ENCODE assay signal across 12 mouse cellular contexts in genomic region chr19:25187681-25188080, GRCm38 (mm10). TPM values are rescaled to one million over a fixed set of nuclear protein-coding genes. Genes with fewer than 3 reads are reported as not detected.
DNase-seq lines count a peak whose midpoint lies in the region; ATAC-seq and TF ChIP-seq lines count a peak whose summit lies in the region.
"Had no signal": no experiment of that assay in that cellular context is flagged by ENCODE, and none has a peak within 500 bp of the region (broad histone marks: within the 10 kb centered on the region; RNA-seq: fewer than 3 reads in every experiment).

No protein-coding gene starts in this region.

- peak; percentile 19 for DNase-seq in heart, postnatal 0 days (ENCODE audit: low spot score)
- DNase-seq in heart, adult 8-10 months (ENCODE audit: low spot score) = no peak
- DNase-seq in embryonic facial prominence, embryonic 11.5 days (ENCODE audit: low spot score) = no peak
- peak; percentile 58 for DNase-seq in kidney, postnatal 10 days
- no peak for DNase-seq in spleen, adult 12 weeks (ENCODE audit: low spot score)
- DNase-seq in thymus, postnatal 25 days = no peak
- DNase-seq: cerebellum, adult 9-11 months; gastrocnemius, postnatal 14 days; thymus, postnatal 36 days had no signal

- H3K4me2 ChIP-seq in heart, postnatal 0 days (ENCODE audit: low read depth, low read length) = no peak overlapping the region
- no peak overlapping the region for H3K4me2 ChIP-seq in embryonic facial prominence, embryonic 11.5 days (ENCODE audit: low read depth, low read length)
- H3K4me2 ChIP-seq: intestine, embryonic 15.5 days had no signal

- no peak for TF ChIP-seq POLR2A in ES-Bruce4 (IDR thresholded peaks at IDR 0.05; ENCODE audit: insufficient read depth, low read length)

- H3K4me1 ChIP-seq in heart, postnatal 0 days (ENCODE audit: control insufficient read depth, insufficient read depth) = peaks cover 15% of the 10 kb centered on the region; the same call in 1 of the 2 replicates
- no peaks in the 10 kb centered on the region for H3K4me1 ChIP-seq in ES-Bruce4 (ENCODE audit: control insufficient read depth, insufficient read depth, low read length)
- no peaks in the 10 kb centered on the region for H3K4me1 ChIP-seq in embryonic facial prominence, embryonic 11.5 days (ENCODE audit: control insufficient read depth, insufficient read depth, low read length)
- H3K4me1 ChIP-seq: intestine, embryonic 15.5 days had no signal

- TF ChIP-seq EP300 in heart, postnatal 0 days (IDR thresholded peaks at IDR 0.05; ENCODE audit: low read depth) = no peak
- no peak for TF ChIP-seq EP300 in ES-Bruce4 (IDR thresholded peaks at IDR 0.05; ENCODE audit: insufficient read depth, low read depth, low read length)

- no peak overlapping the region for H3K4me3 ChIP-seq in heart, postnatal 0 days (ENCODE audit: low read depth, low read length)
- peak overlapping the region; percentile 28 for H3K4me3 ChIP-seq in ES-Bruce4 (ENCODE audit: low read depth, low read length)
- H3K4me3 ChIP-seq in embryonic facial prominence, embryonic 11.5 days (ENCODE audit: low read depth, low read length) = no peak overlapping the region
- H3K4me3 ChIP-seq: intestine, embryonic 15.5 days had no signal

- 48% methylated on average over 18 of the region's 18 CpGs for WGBS in heart, postnatal 0 days
- 64% methylated on average over 18 of the region's 18 CpGs for WGBS in embryonic facial prominence, embryonic 11.5 days

- H3K27me3 ChIP-seq in heart, postnatal 0 days (ENCODE audit: control insufficient read depth, insufficient read depth, low read length) = no peaks in the 10 kb centered on the region
- 0 out of 2 replicates have a peak, but pooled peaks cover 2% of the 10 kb centered on the region for H3K27me3 ChIP-seq in ES-Bruce4 (ENCODE audit: control insufficient read depth, insufficient read depth, low read length, poor library complexity, severe bottlenecking)
- no peaks in the 10 kb centered on the region for H3K27me3 ChIP-seq in embryonic facial prominence, embryonic 11.5 days (ENCODE audit: control insufficient read depth, insufficient read depth, low read length)
- H3K27me3 ChIP-seq: intestine, embryonic 15.5 days had no signal

- ATAC-seq in heart, postnatal 0 days (ENCODE audit: insufficient read depth, low read depth) = peak; percentile 45; the same call in 1 of the 2 replicates
- peak; percentile 39; the same call in 1 of the 2 replicates for ATAC-seq in embryonic facial prominence, embryonic 11.5 days (replicated peaks; ENCODE audit: insufficient number of reproducible peaks, low FRiP score, low TSS enrichment, low read depth)
- no peak for ATAC-seq in erythroblast, adult 5-6 weeks (replicated peaks; ENCODE audit: low FRiP score, poor library complexity, severe bottlenecking)
- ATAC-seq: intestine, embryonic 15.5 days had no signal

- no peak overlapping the region for H3K27ac ChIP-seq in heart, postnatal 0 days (ENCODE audit: low read depth)
- no peak overlapping the region for H3K27ac ChIP-seq in ES-Bruce4 (ENCODE audit: insufficient read depth, low read length)
- H3K27ac ChIP-seq in embryonic facial prominence, embryonic 11.5 days (replicated peaks; ENCODE audit: low read depth, low read length) = no peak overlapping the region
- H3K27ac ChIP-seq: intestine, embryonic 15.5 days had no signal

- no peaks in the 10 kb centered on the region for H3K9me3 ChIP-seq in heart, postnatal 0 days (replicated peaks; ENCODE audit: control insufficient read depth, low read length)
- H3K9me3 ChIP-seq in ES-Bruce4 (replicated peaks; ENCODE audit: control insufficient read depth, insufficient read depth, low read length, poor library complexity, severe bottlenecking) = peaks cover 5% of the 10 kb centered on the region; the same call in 1 of the 2 replicates
- no peaks in the 10 kb centered on the region for H3K9me3 ChIP-seq in embryonic facial prominence, embryonic 11.5 days (replicated peaks; ENCODE audit: control insufficient read depth, low read length)
- H3K9me3 ChIP-seq: intestine, embryonic 15.5 days had no signal

- no peak overlapping the region for H3K9ac ChIP-seq in heart, postnatal 0 days (replicated peaks; ENCODE audit: low read depth, low read length)
- no peak overlapping the region for H3K9ac ChIP-seq in ES-Bruce4 (ENCODE audit: low read depth, poor library complexity, severe bottlenecking)
- H3K9ac ChIP-seq in embryonic facial prominence, embryonic 11.5 days (replicated peaks; ENCODE audit: low read length) = no peak overlapping the region
- H3K9ac ChIP-seq: intestine, embryonic 15.5 days had no signal

- no peak for TF ChIP-seq CTCF in heart, postnatal 0 days (IDR thresholded peaks at IDR 0.05; ENCODE audit: low read depth)
- no peak for TF ChIP-seq CTCF in ES-Bruce4 (IDR thresholded peaks at IDR 0.05; ENCODE audit: low read depth, low read length)

- H3K36me3 ChIP-seq in heart, postnatal 0 days (replicated peaks; ENCODE audit: control insufficient read depth, insufficient read depth, low read length) = no peaks in the 10 kb centered on the region; the same call in 1 of the 2 replicates
- H3K36me3 ChIP-seq in ES-Bruce4 (ENCODE audit: control insufficient read depth, insufficient read depth, low read length, poor library complexity, severe bottlenecking) = no peaks in the 10 kb centered on the region
- no peaks in the 10 kb centered on the region for H3K36me3 ChIP-seq in embryonic facial prominence, embryonic 11.5 days (replicated peaks; ENCODE audit: control insufficient read depth, insufficient read depth, low read depth, low read length)
- H3K36me3 ChIP-seq: intestine, embryonic 15.5 days had no signal

RNA-seq across cellular contexts. Expression of gene Kank1, which starts 49.1 kb away (rescaled TPM):
- 41.2 and 53.5 TPM in 2 replicates for total RNA-seq in heart, postnatal 0 days (2014; rRNA removed; ENCODE audit: low replicate concordance)
- polyA plus RNA-seq in heart, postnatal 0 days (2015; fragmentation: Nextera tagmentation; extraction: Ambion mirVana) = 26.2 and 27.0 TPM in 2 replicates
- 10 to 100 TPM; 40.4 to 50.0 (median 45.6) TPM for total RNA-seq in heart, adult 8-10 months (2022)
- 41.5 and 44.1 TPM in 2 replicates for polyA plus RNA-seq in ES-Bruce4 (2011; ENCODE audit: insufficient read depth, insufficient read length, low read depth, missing spikeins)
- polyA plus RNA-seq in embryonic facial prominence, embryonic 11.5 days (2014; fragmentation: Nextera tagmentation; extraction: Ambion mirVana) = 17.6 and 18.8 TPM in 2 replicates
- 3.1 TPM in 1 of 2 replicates, not detected in the other for total RNA-seq in erythroblast, adult 5-6 weeks (2015; ENCODE audit: low replicate concordance)
- total RNA-seq in erythroblast, adult 5-6 weeks (2017; ENCODE audit: low replicate concordance) = 0.14 TPM in 1 of 2 replicates, not detected in the other

Comparison
In these comparisons a context has a peak if more than half of its experiments do, and no peak if none do; other contexts are left out.
1. DNase-seq: peak in heart, postnatal 0 days (single experiment) and kidney, postnatal 10 days (single experiment); none in heart, adult 8-10 months (single experiment), embryonic facial prominence, embryonic 11.5 days (single experiment), spleen, adult 12 weeks (single experiment) and thymus, postnatal 25 days (single experiment).
2. RNA of gene Kank1, which starts 49.1 kb away (total RNA-seq): 40.4 to 50.0 TPM in heart, adult 8-10 months and 41.2 to 53.5 TPM in heart, postnatal 0 days; 0.14 to 3.1 TPM in erythroblast, adult 5-6 weeks; every median in the first group is over 10 times any median in the second.